Mouse (Mus musculus) fat pad, adult 2 months (tissue): ENCODE data around the gene Galnt15.
"Not testable (repeated sequence)": the region's sequence is repeated elsewhere in the genome, so short reads cannot be mapped to it uniquely, and the experiment has no call there.

ENCODE experiments used
- DNase-seq: peaks from one replicate; pipeline ENCODE4 v3.0.0-alpha.2; 2011; ENCODE audit warnings: low read depth, low spot score; ENCODE audit errors: extremely low read depth

The Galnt15 gene

GRCm38 (mm10) chr14:32086226-32086625 is 57.4 kb downstream of the Galnt15 start:
- DNase-seq: no peak

GRCm38 (mm10) chr14:32087584-32088248 is 58.9 kb downstream of the Galnt15 start:
- DNase-seq: not testable (repeated sequence)

DNA sequence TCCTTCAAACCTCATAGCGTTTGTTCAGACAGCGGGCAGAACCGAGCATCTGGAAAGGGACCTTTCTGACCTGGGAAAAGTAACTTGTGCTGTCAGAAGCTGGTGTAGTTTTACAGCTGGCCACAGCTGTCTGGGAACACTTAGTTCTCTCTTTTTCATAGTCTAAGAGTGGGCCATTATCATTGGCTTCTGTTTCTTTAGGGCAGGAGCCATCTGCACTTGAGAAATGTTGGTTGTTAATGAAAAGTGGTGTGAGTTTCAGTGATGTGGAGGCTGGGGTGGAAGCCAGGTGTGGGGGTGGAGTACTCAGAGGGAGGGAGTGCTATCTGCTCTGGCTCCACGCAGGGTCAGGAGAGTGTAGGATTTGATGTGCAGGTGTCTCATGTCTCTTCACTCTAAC is 62.3 kb downstream of the Galnt15 start:
- no peak for DNase-seq

- no peak for DNase-seq
These were observed 62.9 kb downstream of the Galnt15 start for GRCm38 (mm10) chr14:32091704-32092103.

DNA sequence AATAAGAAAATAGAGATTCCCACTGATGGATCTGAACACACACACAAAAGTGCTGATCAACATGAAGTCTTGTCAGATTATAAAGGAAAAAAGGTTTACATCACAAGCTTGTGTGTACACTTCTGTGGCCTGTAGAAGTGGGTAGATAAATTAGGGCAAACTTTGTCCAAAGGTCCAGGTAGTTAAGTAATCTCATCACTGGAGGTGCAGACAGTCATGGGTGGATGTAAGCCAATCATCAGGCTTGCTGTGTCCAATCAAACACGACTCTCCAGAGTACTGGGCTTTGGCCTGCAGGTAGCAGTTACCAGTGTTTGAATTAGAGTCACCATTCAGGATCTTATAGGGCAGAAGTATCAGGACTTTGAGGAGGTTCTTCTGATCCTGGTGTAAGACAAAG is 64.2 kb downstream of the Galnt15 start:
- DNase-seq: no peak

- DNase-seq: no peak
These were observed 64.8 kb downstream of the Galnt15 start for GRCm38 (mm10) chr14:32093500-32094117.

DNA sequence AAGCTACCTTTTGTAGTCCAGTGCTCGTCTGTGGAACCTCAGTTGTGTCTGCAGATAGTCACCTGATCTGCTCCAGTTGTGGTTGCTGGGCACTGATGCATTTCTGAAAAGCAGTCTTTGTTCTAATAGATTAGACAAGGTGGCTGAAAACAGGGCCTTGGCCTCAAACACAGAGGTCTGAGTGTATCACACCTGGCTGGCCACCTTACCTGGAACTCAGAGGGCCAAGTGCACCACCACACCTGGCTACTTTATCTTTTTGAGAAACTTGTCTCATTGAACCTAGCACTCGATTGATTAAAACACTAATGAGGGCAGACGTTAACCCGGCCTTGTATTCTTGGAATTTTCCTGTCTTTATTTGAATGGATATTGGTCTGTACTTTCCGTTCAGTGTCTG is 66.9 kb downstream of the Galnt15 start:
- no peak for DNase-seq

DNA sequence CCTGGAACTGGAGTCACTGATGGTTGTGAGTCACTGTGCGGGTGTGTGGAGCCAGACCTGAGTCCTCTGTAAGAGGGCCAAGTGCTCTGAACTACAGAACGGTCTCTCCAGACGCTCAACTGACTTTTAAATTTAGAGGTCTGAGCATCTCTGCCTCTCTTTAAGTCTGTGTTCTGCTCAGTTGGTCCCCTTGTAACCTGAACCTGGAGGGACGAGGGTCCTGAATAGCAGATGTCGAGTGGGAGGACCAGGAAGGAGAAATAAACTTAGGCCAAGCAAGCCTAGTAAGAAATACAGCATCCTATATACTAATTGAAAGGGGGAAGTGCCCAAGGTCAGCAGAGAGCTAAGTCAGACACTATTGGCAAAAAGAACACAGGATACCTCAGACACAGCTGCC is 68.0 kb downstream of the Galnt15 start:
- no peak for DNase-seq

DNA sequence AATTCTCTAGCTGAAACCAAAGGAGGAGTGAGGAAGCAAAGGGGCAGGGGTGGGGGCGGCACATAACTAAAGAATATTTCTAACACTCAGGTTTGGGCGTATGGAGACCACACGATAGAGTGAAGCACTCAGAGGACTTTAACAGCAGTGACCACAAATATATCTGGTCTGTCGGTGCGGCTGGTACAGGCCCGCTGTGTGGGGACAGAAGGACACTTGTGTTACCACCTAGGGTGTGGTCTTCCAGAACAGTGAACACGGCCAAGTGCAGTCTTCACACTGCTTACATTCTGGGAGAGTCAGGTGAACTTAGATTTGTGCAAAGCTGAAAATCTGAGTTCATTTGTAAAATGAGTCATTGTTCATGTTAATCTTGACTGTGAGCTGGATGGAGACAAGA is 68.9 kb downstream of the Galnt15 start:
- DNase-seq: no peak

- DNase-seq: no peak
These were observed 70.2 kb downstream of the Galnt15 start for GRCm38 (mm10) chr14:32098951-32099350.

DNA sequence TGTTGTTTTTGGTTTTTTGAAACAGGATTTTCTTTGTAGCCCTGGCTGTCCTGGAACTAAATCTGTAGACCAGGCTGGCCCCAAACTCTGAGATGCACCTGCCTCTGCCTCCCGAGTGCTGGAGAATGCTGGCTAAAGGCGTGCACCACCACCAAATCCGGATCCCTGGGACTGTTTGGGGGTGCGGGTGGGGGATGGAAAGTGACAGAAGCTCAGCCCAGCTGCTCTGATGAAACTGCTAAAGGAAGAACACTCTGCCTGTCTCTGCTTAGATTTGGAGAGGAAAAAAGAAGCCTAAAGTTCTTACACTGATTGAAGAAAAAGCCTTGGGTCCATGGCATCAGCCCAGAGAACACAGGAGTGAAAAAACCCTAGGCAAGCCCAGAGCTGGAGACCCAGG is 74.8 kb downstream of the Galnt15 start:
- no peak for DNase-seq

DNA sequence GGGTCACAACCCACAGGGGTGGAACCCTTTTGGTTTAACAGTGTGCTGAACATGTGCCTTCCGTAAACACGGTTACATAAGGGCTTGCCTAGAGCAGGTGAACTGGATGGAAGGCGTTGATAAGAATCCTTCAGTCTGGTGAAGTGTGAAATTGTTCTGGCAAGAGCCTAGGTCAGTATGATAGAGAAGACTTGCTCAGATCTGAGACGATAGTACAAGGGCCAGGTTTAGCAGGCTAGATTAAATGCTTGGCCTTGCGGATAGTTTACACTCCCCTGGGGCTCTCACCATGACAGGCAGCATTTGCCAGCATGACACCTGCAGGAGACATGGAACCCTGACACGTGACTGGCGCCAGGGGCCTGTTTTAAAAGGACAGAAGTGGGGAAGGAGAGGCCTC is 76.9 kb downstream of the Galnt15 start:
- no peak for DNase-seq

- no peak for DNase-seq
These were observed 78.1 kb downstream of the Galnt15 start for GRCm38 (mm10) chr14:32106911-32107310.
